Mouse (Mus musculus) neural tube, embryonic 11.5 days (tissue): ENCODE data around the gene Dagla. TPM values are rescaled to one million over a fixed set of nuclear protein-coding genes. Genes with fewer than 3 reads are reported as not detected.
A peak's percentile ranks its signal among the peaks of the same experiment; 100 is the strongest.

Source experiments
- ATAC-seq: fragments of 200-750 bp; cut with Nextera tagmentation; 2 replicates; pipeline ENCODE4 v1.8.0; 2017; ENCODE audit warnings: moderate number of reproducible peaks, mild to moderate bottlenecking, moderate TSS enrichment, moderate library complexity; ENCODE audit not compliant: insufficient read depth, low FRiP score, low TSS enrichment
- DNase-seq: peaks from one replicate; pipeline ENCODE4 v3.0.0-alpha.2; 2015; ENCODE audit warnings: low spot score
- H3K27ac ChIP-seq: fragments of 300-500 bp; sonication (generic); 2 replicates; pipeline ENCODE4 v1.5.1; 2014; ENCODE audit warnings: low read depth, mild to moderate bottlenecking, low read length
- H3K27me3 ChIP-seq: fragments of 300-500 bp; sonication (generic); 2 replicates; pipeline ENCODE4 v1.6.1; 2014; ENCODE audit warnings: mild to moderate bottlenecking, low read length, mixed read lengths; ENCODE audit not compliant: control insufficient read depth, insufficient read depth
- H3K36me3 ChIP-seq: fragments of 300-500 bp; sonication (generic); 2 replicates; pipeline ENCODE4 v1.6.1; 2014; ENCODE audit warnings: mild to moderate bottlenecking, low read length, moderate library complexity, mixed read lengths; ENCODE audit not compliant: control insufficient read depth, insufficient read depth
- H3K4me1 ChIP-seq: fragments of 300-500 bp; sonication (generic); 2 replicates; pipeline ENCODE4 v1.6.1; 2014; ENCODE audit warnings: low read length, mixed read lengths; ENCODE audit not compliant: control insufficient read depth, insufficient read depth
- H3K4me2 ChIP-seq: fragments of 300-500 bp; sonication (generic); 2 replicates; pipeline ENCODE4 v1.6.1; 2014; ENCODE audit warnings: low read depth, mild to moderate bottlenecking, moderate library complexity
- H3K4me3 ChIP-seq: fragments of 300-500 bp; sonication (generic); 2 replicates; pipeline ENCODE4 v1.5.1; 2014; ENCODE audit warnings: low read depth, low read length
- H3K9ac ChIP-seq: fragments of 300-500 bp; sonication (generic); 2 replicates; pipeline ENCODE4 v1.6.1; 2014; ENCODE audit warnings: mild to moderate bottlenecking, low read length
- H3K9me3 ChIP-seq: fragments of 300-500 bp; sonication (generic); 2 replicates; pipeline ENCODE4 v1.6.1; 2016; ENCODE audit warnings: low read length; ENCODE audit not compliant: control insufficient read depth
- WGBS: fragments of 180-500 bp; shearing (Covaris S2); extraction: QIAGEN DNeasy Blood & Tissue Kit; methylation state at CpG from one replicate; pipeline ENCODE4 v1.1.7; 2014; 5-methylcytosine and 5-hydroxymethylcytosine counted together
- polyA plus RNA-seq: library from polyadenylated mRNA; unstranded; fragments of >200 nt; fragmentation: Nextera tagmentation; extraction: Ambion mirVana; gene quantifications from 2 replicates; pipeline ENCODE4 v1.2.1, GENCODE M21; 2014

The Dagla gene
- polyA plus RNA-seq, 1 experiment from 2014 or later: 3.2 TPM

GRCm38 (mm10) chr19:10203848-10204615 is 100.6 kb downstream of the Dagla start, which contains the start of the genes Tmem258 and Fen1:
Gene Tmem258 (plus strand): TSS chr19:10204014.
Gene Fen1 (minus strand): TSS chr19:10204169.
- Histone ChIP-seq H3K4me1 (peaks cover 13% of the 10 kb centered on the region), H3K27me3 (no peaks in the 10 kb centered on the region), H3K4me2 (peak within 1 kb of the TSS; percentile 82), H3K4me3 (peak within 1 kb of the TSS; percentile 92), H3K36me3 (peaks cover 10% of the 10 kb centered on the region), H3K9ac (peak within 1 kb of the TSS; percentile 88), H3K27ac (peak within 1 kb of the TSS; percentile 63), H3K9me3 (no peaks in the 10 kb centered on the region)
- WGBS: under 1% methylated on average over 40 of the region's 40 CpGs
- ATAC-seq (peak; percentile 92), DNase-seq (peak; percentile 91)

- Histone ChIP-seq H3K4me1 (peaks cover 13% of the 10 kb centered on the region), H3K36me3 (peaks cover 6% of the 10 kb centered on the region), H3K9ac (peak overlapping the region; percentile 88), H3K9me3 (no peaks in the 10 kb centered on the region), H3K27ac (peak overlapping the region; percentile 63; the same call in 1 of the 2 replicates), H3K27me3 (no peaks in the 10 kb centered on the region), H3K4me3 (peak overlapping the region; percentile 92), H3K4me2 (peak overlapping the region; percentile 82)
- 2% methylated on average over 23 of the region's 23 CpGs for WGBS
- ATAC-seq: no peak; the same call in 1 of the 2 replicates
- no peak for DNase-seq
Measured at GRCm38 (mm10) chr19:10203146-10203847, 101.4 kb downstream of the Dagla start.

DNA sequence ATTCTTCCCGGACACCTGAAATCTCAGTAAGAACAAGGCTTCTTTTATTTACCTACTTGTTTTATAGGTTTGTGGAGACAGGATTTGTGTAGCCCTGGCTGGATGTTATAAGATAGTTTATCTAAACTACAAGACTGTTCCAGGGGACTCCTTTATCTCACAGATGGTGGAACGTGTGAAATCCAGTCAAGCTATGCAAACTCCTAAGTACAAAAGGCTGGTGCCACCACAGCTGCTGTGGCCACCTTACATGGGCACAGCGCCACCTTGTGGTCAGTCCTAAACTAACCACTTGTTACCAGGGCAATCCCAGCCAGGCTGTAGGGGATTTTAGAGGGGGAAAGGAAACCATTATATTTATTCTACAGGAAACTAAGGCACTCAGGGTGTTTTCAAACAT is 106.0 kb downstream of the Dagla start:
- H3K4me3 ChIP-seq: no peak overlapping the region
- H3K9ac ChIP-seq: no peak overlapping the region
- 30% methylated on average over 3 of the region's 3 CpGs for WGBS
- H3K27ac ChIP-seq: no peak overlapping the region
- peak; percentile 85 for DNase-seq
- H3K36me3 ChIP-seq: peaks cover 16% of the 10 kb centered on the region
- H3K27me3 ChIP-seq: no peaks in the 10 kb centered on the region
- ATAC-seq: peak; percentile 53; the same call in 1 of the 2 replicates
- peaks cover 8% of the 10 kb centered on the region for H3K4me1 ChIP-seq
- no peaks in the 10 kb centered on the region for H3K9me3 ChIP-seq
- no peak overlapping the region for H3K4me2 ChIP-seq

DNA sequence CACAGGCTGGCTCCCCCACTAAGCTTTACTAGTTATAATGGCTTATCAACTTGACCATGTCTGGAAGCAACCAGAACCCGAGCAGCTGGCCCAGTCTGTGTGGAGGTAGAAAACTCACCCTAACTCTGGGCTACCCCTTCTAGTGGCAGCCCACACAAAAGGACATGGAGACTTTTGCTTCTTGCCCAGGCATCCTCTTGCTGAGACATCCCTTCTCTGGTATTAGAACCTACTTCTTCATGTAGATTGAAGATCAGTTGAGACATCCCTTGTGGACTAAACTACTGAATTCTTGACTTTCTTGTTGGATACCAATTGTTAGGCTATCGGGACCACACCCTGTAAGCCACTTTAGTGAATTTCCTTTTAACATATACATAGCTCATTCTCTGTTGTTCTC is 106.4 kb downstream of the Dagla start:
- 83% methylated on average over 2 of the region's 2 CpGs for WGBS
- no peak overlapping the region for H3K4me3 ChIP-seq
- no peaks in the 10 kb centered on the region for H3K27me3 ChIP-seq
- H3K27ac ChIP-seq: no peak overlapping the region
- no peaks in the 10 kb centered on the region for H3K9me3 ChIP-seq
- H3K4me1 ChIP-seq: peaks cover 8% of the 10 kb centered on the region
- ATAC-seq (no peak), DNase-seq (no peak)
- no peak overlapping the region for H3K4me2 ChIP-seq
- H3K9ac ChIP-seq: no peak overlapping the region
- H3K36me3 ChIP-seq: peaks cover 20% of the 10 kb centered on the region

GRCm38 (mm10) chr19:10197130-10197529 is 107.5 kb downstream of the Dagla start:
- H3K9me3 ChIP-seq: no peaks in the 10 kb centered on the region
- H3K36me3 ChIP-seq: peaks cover 28% of the 10 kb centered on the region
- WGBS: 94% methylated on average over 4 of the region's 4 CpGs
- no peaks in the 10 kb centered on the region for H3K4me1 ChIP-seq
- H3K27me3 ChIP-seq: no peaks in the 10 kb centered on the region
- H3K9ac ChIP-seq: no peak overlapping the region
- DNase-seq (no peak), ATAC-seq (no peak)
- no peak overlapping the region for H3K4me2 ChIP-seq
- H3K4me3 ChIP-seq: no peak overlapping the region
- no peak overlapping the region for H3K27ac ChIP-seq

Other genes starting within 250 kb of the Dagla start
- gene Fads2, start 203.1 kb downstream of the Dagla start, polyA plus RNA-seq: 48.9 and 57.1 TPM in 2 replicates
- gene Fads1, start 122.0 kb downstream of the Dagla start, polyA plus RNA-seq: 160 and 171 TPM in 2 replicates
- gene Tmem258, start 100.9 kb downstream of the Dagla start, polyA plus RNA-seq: 379 and 382 TPM in 2 replicates
- gene Fen1, start 100.7 kb downstream of the Dagla start, polyA plus RNA-seq: 106 and 113 TPM in 2 replicates
- gene Myrf, start 64.1 kb downstream of the Dagla start, polyA plus RNA-seq: 1.8 and 2.5 TPM in 2 replicates
- 3.7 and 4.7 TPM in 2 replicates for gene Syt7, start 84.2 kb upstream of the Dagla start, polyA plus RNA-seq
- 0.55 and 0.56 TPM in 2 replicates for gene Lrrc10b, start 152.6 kb upstream of the Dagla start, polyA plus RNA-seq
- gene Ppp1r32, start 178.1 kb upstream of the Dagla start, polyA plus RNA-seq: 0.17 TPM in 1 of 2 replicates, not detected in the other
- gene Cpsf7, start 220.4 kb upstream of the Dagla start, polyA plus RNA-seq: 64.5 and 68.0 TPM in 2 replicates
- 66.7 and 68.1 TPM in 2 replicates for gene Sdhaf2, start 221.3 kb upstream of the Dagla start, polyA plus RNA-seq